ENCODE assay signal across 25 mouse cellular contexts in the genomic region with DNA sequence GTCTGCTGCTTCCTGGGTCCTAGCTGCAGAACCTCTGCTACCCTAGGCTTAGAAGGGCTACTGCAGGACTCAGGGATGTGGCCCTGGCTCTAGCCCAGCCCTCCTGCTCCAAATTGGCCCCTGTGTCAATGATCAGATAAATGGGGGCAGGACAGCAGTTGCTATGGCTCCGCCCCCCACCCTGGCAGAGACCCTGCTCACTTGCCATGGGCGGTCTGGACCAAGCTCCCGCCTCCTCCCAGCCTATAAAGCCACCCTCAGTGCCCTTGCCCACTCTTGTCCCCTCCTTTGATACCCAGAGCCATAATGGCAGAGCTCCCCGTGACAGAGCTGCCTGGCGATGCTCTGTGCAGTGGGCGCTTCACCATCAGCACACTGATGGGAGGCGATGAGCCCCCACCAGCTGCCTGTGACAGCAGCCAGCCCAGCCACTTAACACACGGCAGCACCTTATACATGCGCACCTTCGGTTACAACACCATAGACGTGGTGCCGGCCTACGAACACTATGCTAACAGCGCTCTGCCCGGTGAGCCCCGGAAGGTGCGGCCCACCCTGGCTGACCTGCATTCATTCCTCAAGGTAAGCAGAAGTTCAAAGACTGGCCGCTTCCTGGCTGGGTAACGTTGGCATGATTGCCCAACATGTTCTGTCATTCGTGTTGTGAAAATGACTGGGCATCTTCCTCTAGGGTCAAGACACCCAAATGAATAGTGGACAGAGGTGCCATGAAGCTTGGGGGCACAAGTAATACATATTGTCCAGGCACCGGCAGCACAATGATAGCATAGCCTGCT. TPM values are rescaled to one million over a fixed set of nuclear protein-coding genes. Genes with fewer than 3 reads are reported as not detected.
DNase-seq lines count a peak whose midpoint lies in the region; ATAC-seq and TF ChIP-seq lines count a peak whose summit lies in the region.
"Had no signal": no experiment of that assay in that cellular context is flagged by ENCODE, and none has a peak within 500 bp of the region (broad histone marks: within the 10 kb centered on the region; RNA-seq: fewer than 3 reads in every experiment).

A gene (plus strand): TSS at position 270 of the 797 bp plus-strand sequence.

- peak within 1 kb of the TSS; percentile 57 for H3K27ac ChIP-seq in kidney, adult 2 months (ENCODE audit: insufficient read depth, low read depth, low read length)
- H3K27ac ChIP-seq: embryonic facial prominence, embryonic 15.5 days; gastrocnemius, adult 2 months; heart, embryonic 13.5 days; liver, embryonic 13.5 days; lung, embryonic 15.5 days; macrophage; midbrain, embryonic 12.5 days; stomach, embryonic 15.5 days had no signal

- H3K27me3 ChIP-seq in kidney, adult 2 months (replicated peaks; ENCODE audit: control insufficient read depth, insufficient read depth, low read length): no peaks in the 10 kb centered on the region
- H3K27me3 ChIP-seq: embryonic facial prominence, embryonic 15.5 days; liver, embryonic 13.5 days; lung, embryonic 15.5 days; Patski; stomach, embryonic 15.5 days had no signal

- ATAC-seq in cerebellum, adult (ENCODE audit: insufficient number of reproducible peaks, low FRiP score, low TSS enrichment): no peak
- ATAC-seq: Patski had no signal

- no peak for TF ChIP-seq CTCF in kidney, adult 2 months (conservative IDR thresholded peaks at IDR 0.05; ENCODE audit: insufficient read depth, insufficient read length, low read depth, low read length)

- TF ChIP-seq POLR2A in kidney, adult 2 months (IDR thresholded peaks at IDR 0.05; ENCODE audit: low read depth, low read length): peak; percentile 23

- no peaks in the 10 kb centered on the region for H3K4me1 ChIP-seq in kidney, adult 2 months (ENCODE audit: control insufficient read depth, insufficient read depth, low read length)
- H3K4me1 ChIP-seq: embryonic facial prominence, embryonic 15.5 days; liver, embryonic 13.5 days; lung, embryonic 15.5 days; midbrain, embryonic 12.5 days; stomach, embryonic 15.5 days had no signal

- H3K36me3 ChIP-seq in kidney, adult 2 months (ENCODE audit: control insufficient read depth, insufficient read depth, low read length): no peaks in the 10 kb centered on the region
- H3K36me3 ChIP-seq: embryonic facial prominence, embryonic 15.5 days; heart, embryonic 13.5 days; liver, embryonic 13.5 days; lung, embryonic 15.5 days; midbrain, embryonic 12.5 days; stomach, embryonic 15.5 days had no signal

- peak; percentile 55 for DNase-seq in kidney, adult 18-20 months
- DNase-seq in kidney, postnatal 4 days: no peak
- DNase-seq in kidney, adult 2 months: peak; percentile 59
- peak; percentile 51 for DNase-seq in kidney, postnatal 14 days
- DNase-seq in Muller cell, postnatal 12 days (ENCODE audit: inconsistent ontology term): no peak
- no peak for DNase-seq in thymus, postnatal 4 days
- DNase-seq: adrenal gland, adult 8-10 months; cerebellum, postnatal 14 days; embryo, embryonic 11 days; gastrocnemius, adult 2 months; heart, adult 11 months; liver, embryonic 13.5 days; right cerebral cortex, postnatal 14 days; thymus, adult 18-20 months had no signal

- WGBS in kidney, adult 2 months: 81% methylated on average over 21 of the region's 21 CpGs

- peak within 1 kb of the TSS; percentile 42 for H3K4me3 ChIP-seq in kidney, adult 2 months (ENCODE audit: insufficient read depth, low read depth, low read length)
- H3K4me3 ChIP-seq: embryonic facial prominence, embryonic 15.5 days; gastrocnemius, adult 2 months; heart, embryonic 13.5 days; liver, embryonic 13.5 days; lung, embryonic 15.5 days; midbrain, embryonic 12.5 days; myocyte; stomach, embryonic 15.5 days had no signal

RNA-seq across cellular contexts. Expression of the gene that starts here (rescaled TPM):
- 600 and 1,070 TPM in 2 replicates for polyA plus RNA-seq in kidney, adult 2 months (2012; rRNA removed)
- polyA plus RNA-seq: C2C12; heart, embryonic 13.5 days; limb, embryonic 11.5 days; liver, embryonic 13.5 days; macrophage; midbrain, embryonic 12.5 days had no signal

Comparison
In these comparisons a context has a peak if more than half of its experiments do, and no peak if none do; other contexts are left out.
1. DNase-seq: peak in kidney, adult 18-20 months (single experiment), kidney, adult 2 months (single experiment) and kidney, postnatal 14 days (single experiment); none in kidney, postnatal 4 days (0 of 2), Muller cell, postnatal 12 days (single experiment) and thymus, postnatal 4 days (single experiment).